Mouse (Mus musculus) bone marrow macrophage, adult 2 months (primary cell): ENCODE measurements around the gene Ccdc88a.

Source experiments
- CTCF ChIP-seq: IDR thresholded peaks from 2 replicates; pipeline ENCODE4 v1.5.1; 2012; ENCODE audit warnings: low read depth, mild to moderate bottlenecking, low read length, moderate library complexity
- POLR2A ChIP-seq: IDR thresholded peaks from 2 replicates; pipeline ENCODE4 v1.6.1; 2012; ENCODE audit warnings: mild to moderate bottlenecking, low read depth, low read length, borderline replicate concordance

- TF ChIP-seq CTCF (no peak), POLR2A (no peak)
Observed at GRCm38 (mm10) chr11:29368161-29368560, 5.3 kb upstream of the Ccdc88a start.
